Mouse (Mus musculus) forebrain, embryonic 13.5 days (tissue): ENCODE data around the gene Rilpl1. TPM values are rescaled to one million over a fixed set of nuclear protein-coding genes. Genes with fewer than 3 reads are reported as not detected.

ENCODE experiments used
- ATAC-seq: fragments of 200-750 bp; cut with Nextera tagmentation; 2 replicates; pipeline ENCODE4 v1.8.0; 2017
- H3K27ac ChIP-seq: fragments of 300-500 bp; sonication (generic); 2 replicates; pipeline ENCODE4 v1.5.1; 2015; ENCODE audit warnings: inconsistent platforms, mild to moderate bottlenecking, moderate library complexity
- H3K27me3 ChIP-seq: fragments of 300-500 bp; sonication (generic); 2 replicates; pipeline ENCODE4 v1.6.1; 2015; ENCODE audit warnings: mild to moderate bottlenecking, inconsistent platforms
- H3K36me3 ChIP-seq: fragments of 300-500 bp; sonication (generic); 2 replicates; pipeline ENCODE4 v1.6.1; 2015; ENCODE audit warnings: mild to moderate bottlenecking, inconsistent platforms; ENCODE audit not compliant: poor library complexity, severe bottlenecking
- H3K4me1 ChIP-seq: fragments of 300-500 bp; sonication (generic); 2 replicates; pipeline ENCODE4 v1.6.1; 2015; ENCODE audit warnings: inconsistent platforms
- H3K4me2 ChIP-seq: fragments of 300-500 bp; sonication (generic); 2 replicates; pipeline ENCODE4 v1.6.1; 2015; ENCODE audit warnings: inconsistent platforms, mild to moderate bottlenecking, moderate library complexity
- H3K4me3 ChIP-seq: fragments of 300-500 bp; sonication (generic); 2 replicates; pipeline ENCODE4 v1.5.1; 2015; ENCODE audit warnings: mild to moderate bottlenecking, inconsistent platforms
- H3K9ac ChIP-seq: fragments of 300-500 bp; sonication (generic); 2 replicates; pipeline ENCODE4 v1.6.1; 2015; ENCODE audit warnings: mild to moderate bottlenecking, inconsistent platforms
- H3K9me3 ChIP-seq: fragments of 300-500 bp; sonication (generic); replicated peaks from 2 replicates; pipeline ENCODE4 v1.6.1; 2016; ENCODE audit warnings: inconsistent platforms
- WGBS: fragments of 180-500 bp; shearing (Covaris S2); methylation state at CpG from one replicate; pipeline ENCODE4 v1.1.7; 2015; 5-methylcytosine and 5-hydroxymethylcytosine counted together
- polyA plus RNA-seq: library from polyadenylated mRNA; unstranded; fragments of >200 nt; fragmentation: Nextera tagmentation; extraction: Ambion mirVana; gene quantifications from 2 replicates; pipeline ENCODE4 v1.2.1, GENCODE M21; 2015

The Rilpl1 gene
- polyA plus RNA-seq, 1 experiment from 2014 or later = 10.4 TPM

DNA sequence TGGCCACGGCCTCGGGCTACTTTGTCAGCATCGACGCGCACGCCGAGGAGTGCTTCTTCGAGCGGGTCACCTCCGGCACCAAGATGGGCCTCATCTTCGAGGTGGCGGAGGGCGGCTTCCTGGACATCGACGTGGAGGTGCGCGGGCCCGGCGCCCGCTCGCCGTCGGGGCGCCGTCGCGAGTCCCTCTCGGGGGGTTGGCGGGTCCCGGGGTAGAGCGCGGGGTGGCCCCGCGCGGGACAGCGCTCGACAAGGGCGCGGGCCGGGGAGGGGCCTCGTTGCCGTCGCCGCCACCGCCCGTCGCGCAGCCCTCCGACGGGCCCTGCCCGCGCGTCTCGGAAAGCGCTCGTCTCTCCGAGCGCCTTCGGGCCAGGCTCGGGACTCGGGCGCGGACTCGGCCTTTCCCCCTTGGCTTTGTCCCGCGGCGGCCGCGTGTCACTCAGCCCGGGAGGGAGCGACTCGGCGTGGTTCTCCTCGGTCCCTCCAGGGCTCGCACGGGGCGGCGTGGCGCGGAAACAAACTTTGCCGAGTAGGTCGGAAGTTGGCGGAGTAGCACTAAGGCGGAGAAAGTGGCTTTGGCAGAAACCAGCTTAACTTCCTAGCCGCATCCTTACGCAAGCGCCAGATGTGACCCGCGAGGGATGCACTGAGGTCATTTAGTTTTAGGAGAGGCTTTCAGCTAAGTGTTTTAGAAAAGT lies 9.9 kb upstream of the Rilpl1 start:
- WGBS = under 1% methylated on average over 68 of the region's 89 CpGs
- H3K9me3 ChIP-seq = no peaks in the 10 kb centered on the region

DNA sequence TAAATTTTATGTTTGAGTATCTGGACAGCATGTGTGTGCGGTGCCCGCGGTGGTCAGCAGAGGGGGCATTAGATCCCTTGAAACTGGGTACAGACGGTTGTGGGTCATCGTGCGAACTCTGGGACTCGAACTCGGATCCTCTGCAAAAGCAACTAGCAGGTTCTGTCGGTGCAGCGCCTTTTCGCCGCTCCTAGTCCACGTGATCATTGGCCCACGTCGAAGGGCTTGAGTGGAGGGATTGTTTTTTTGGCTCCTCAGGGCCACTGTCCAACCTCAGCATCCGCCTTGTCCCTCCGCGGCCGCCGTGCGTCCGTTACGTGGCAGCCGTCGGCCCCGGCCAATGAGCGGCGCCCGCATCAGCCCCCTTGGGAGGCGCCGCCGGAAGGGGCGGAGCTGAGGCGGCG lies 9.2 kb upstream of the Rilpl1 start, which contains the start of gene Tmed2:
Gene Tmed2, plus strand, starts transcription at position 313 of the 404 bp plus-strand sequence.
- peaks cover 25% of the 10 kb centered on the region for H3K36me3 ChIP-seq
- H3K9me3 ChIP-seq = no peaks in the 10 kb centered on the region
- peak within 1 kb of the TSS; percentile 87 for H3K9ac ChIP-seq
- H3K27ac ChIP-seq = peak within 1 kb of the TSS; percentile 80
- H3K4me1 ChIP-seq = peaks cover 20% of the 10 kb centered on the region
- H3K4me3 ChIP-seq = peak within 1 kb of the TSS; percentile 94
- peak within 1 kb of the TSS; percentile 86 for H3K4me2 ChIP-seq
- H3K27me3 ChIP-seq = no peaks in the 10 kb centered on the region
- WGBS = under 1% methylated on average over 35 of the region's 35 CpGs
- ATAC-seq = peak; percentile 97

More for the DNA sequence above, 9.9 kb upstream of the Rilpl1 start:
- Histone ChIP-seq H3K9ac (peak overlapping the region; percentile 87), H3K27me3 (no peaks in the 10 kb centered on the region), H3K4me2 (peak overlapping the region; percentile 86), H3K27ac (peak overlapping the region; percentile 80), H3K36me3 (peaks cover 31% of the 10 kb centered on the region), H3K4me3 (peak overlapping the region; percentile 94), H3K4me1 (peaks cover 20% of the 10 kb centered on the region)
- peak; percentile 75 for ATAC-seq

DNA sequence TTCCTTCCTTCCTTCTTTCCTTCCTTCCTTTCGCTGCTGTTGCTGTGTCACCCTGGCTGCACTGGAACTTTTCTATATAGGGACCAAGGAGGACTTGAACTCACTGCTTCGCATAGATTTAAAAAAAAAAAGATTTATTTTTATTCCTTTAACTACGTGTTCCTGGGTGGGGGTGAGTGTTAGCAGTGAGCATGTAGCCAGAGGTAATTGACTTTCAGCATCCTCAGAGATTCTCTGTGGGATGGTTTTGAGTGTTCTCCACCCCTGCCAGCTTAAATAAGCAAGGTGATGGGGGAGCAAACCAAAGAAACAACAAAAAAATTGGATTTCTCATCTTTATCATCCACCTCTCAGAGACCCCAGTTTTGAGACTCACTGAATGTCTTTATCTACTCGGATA lies 8.7 kb upstream of the Rilpl1 start:
- 69% methylated on average over 4 of the region's 4 CpGs for WGBS
- Histone ChIP-seq H3K27me3 (no peaks in the 10 kb centered on the region), H3K4me1 (peaks cover 20% of the 10 kb centered on the region), H3K9me3 (no peaks in the 10 kb centered on the region), H3K4me3 (peak overlapping the region; percentile 94; the same call in 1 of the 2 replicates), H3K27ac (no peak overlapping the region), H3K9ac (0 out of 2 replicates have a peak overlapping the region, but pooled peaks have one; percentile 87), H3K4me2 (peak overlapping the region; percentile 49), H3K36me3 (peaks cover 20% of the 10 kb centered on the region)
- no peak for ATAC-seq

DNA sequence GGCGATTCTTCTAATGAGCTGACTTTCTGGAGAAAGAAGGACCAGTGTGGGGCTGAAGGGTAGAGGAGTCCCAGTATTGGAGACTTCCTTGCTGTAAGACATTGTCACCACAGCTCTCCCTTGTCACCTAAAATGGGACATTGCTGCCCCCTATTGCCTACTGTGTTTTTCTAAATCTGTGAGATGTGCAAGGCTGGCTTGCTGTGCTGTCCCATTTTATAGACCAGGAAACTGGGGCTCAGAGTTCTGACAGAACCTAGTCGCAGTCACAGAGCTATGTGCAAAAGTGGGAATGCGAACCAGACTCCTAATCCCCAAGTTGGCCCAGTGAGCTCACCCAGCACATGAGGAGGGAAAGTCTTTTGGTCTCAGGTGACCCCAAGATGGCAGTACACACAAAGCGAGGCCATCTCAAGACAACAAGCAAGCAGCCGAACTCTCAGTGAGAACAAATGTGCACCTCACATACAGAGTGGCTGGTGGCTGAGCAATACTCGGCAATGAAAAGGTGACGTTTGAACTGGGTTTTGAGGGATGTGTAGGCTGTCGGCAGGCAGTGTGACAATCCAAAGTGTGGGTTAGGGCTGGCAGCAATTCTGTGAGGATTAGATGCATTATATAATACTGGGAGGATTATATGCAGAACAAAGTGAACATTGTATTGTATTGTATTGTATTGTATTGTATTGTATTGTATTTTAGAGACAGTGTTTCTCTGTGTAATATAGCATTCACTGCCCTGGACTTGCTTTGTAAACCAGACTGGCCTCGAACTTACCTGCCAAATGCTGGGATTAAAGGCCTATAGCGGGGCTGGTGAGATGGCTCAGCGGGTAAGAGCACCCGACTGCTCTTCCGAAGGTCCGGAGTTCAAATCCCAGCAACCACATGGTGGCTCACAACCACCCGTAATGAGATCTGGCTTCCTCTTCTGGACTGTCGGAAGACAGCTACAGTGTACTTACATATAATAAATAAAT lies 7.9 kb upstream of the Rilpl1 start:
- Histone ChIP-seq H3K4me2 (no peak overlapping the region), H3K27me3 (no peaks in the 10 kb centered on the region), H3K9me3 (no peaks in the 10 kb centered on the region), H3K4me3 (no peak overlapping the region), H3K9ac (no peak overlapping the region), H3K27ac (no peak overlapping the region), H3K36me3 (peaks cover 12% of the 10 kb centered on the region), H3K4me1 (peaks cover 20% of the 10 kb centered on the region)
- no peak for ATAC-seq
- 77% methylated on average over 15 of the region's 16 CpGs for WGBS

DNA sequence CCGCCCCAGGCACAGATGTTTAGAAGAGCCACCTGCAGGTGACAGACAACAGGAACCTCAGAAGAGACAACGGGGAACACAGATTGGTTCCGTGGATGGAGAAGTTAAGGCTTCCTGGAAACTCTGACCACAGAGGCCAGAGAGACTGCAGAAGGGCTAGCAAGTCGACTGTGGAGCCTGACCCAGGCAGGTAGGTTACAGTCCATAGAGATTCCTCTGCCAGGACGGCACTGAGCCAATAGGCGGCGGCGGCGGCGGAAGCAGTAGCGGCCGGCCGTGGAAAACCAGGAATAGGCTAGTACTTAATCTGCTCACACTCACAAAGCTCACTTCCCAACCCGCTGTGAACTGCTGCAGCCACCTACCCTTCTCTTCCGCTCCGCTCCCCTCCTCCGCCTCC lies 5.6 kb upstream of the Rilpl1 start:
- peak overlapping the region; percentile 14; the same call in 1 of the 2 replicates for H3K27ac ChIP-seq
- no peaks in the 10 kb centered on the region for H3K36me3 ChIP-seq
- ATAC-seq = no peak
- peak overlapping the region; percentile 10; the same call in 1 of the 2 replicates for H3K4me3 ChIP-seq
- no peaks in the 10 kb centered on the region for H3K27me3 ChIP-seq
- WGBS = 7% methylated on average over 17 of the region's 17 CpGs
- peaks cover 13% of the 10 kb centered on the region for H3K4me1 ChIP-seq
- H3K9ac ChIP-seq = no peak overlapping the region; the same call in 1 of the 2 replicates
- peak overlapping the region; percentile 44 for H3K4me2 ChIP-seq
- no peaks in the 10 kb centered on the region for H3K9me3 ChIP-seq

DNA sequence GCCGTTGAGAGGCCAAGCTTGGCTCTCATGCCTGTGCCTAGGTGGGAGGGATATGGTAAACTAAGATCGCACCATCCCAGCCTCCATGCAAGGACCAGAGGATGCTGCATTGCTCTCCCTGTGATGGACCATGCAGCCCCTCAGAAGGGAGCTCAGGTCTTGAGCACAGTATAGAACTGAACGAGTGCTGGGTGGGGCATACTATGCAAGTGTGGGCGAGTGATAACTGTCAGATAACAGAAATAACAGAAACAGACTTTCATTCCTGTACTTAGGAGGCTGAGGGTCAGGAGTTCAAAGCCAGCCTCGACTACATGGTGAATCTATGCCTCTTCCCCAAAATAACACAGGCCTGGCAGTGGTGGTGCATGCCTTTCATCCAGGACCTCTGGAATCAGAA lies 3.8 kb upstream of the Rilpl1 start:
- ATAC-seq = no peak
- 69% methylated on average over 5 of the region's 5 CpGs for WGBS
- H3K4me2 ChIP-seq = no peak overlapping the region
- H3K27me3 ChIP-seq = no peaks in the 10 kb centered on the region
- peaks cover 20% of the 10 kb centered on the region for H3K4me1 ChIP-seq
- no peak overlapping the region for H3K4me3 ChIP-seq
- no peaks in the 10 kb centered on the region for H3K36me3 ChIP-seq
- H3K27ac ChIP-seq = no peak overlapping the region
- no peak overlapping the region for H3K9ac ChIP-seq
- no peaks in the 10 kb centered on the region for H3K9me3 ChIP-seq

DNA sequence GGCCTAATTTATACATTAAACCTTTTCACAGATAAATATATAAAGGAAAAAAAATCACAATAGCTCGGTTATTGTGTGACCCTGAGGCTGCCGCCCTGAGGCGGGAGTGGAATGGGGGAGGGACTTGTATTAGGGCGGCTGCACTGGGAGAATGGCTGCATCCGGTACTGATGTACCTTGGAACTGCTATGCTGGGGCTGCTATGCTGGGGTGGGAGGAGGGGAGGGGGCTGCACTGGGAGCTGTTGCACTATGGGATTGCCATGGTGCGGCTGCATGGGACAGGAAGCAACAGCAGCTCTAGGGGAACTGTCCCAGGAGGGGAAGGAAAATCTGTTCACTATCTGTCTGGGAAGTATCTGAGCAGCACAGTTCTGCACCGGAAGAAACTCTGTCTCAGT lies 1.3 kb upstream of the Rilpl1 start:
- no peak overlapping the region for H3K4me2 ChIP-seq
- no peak for ATAC-seq

DNA sequence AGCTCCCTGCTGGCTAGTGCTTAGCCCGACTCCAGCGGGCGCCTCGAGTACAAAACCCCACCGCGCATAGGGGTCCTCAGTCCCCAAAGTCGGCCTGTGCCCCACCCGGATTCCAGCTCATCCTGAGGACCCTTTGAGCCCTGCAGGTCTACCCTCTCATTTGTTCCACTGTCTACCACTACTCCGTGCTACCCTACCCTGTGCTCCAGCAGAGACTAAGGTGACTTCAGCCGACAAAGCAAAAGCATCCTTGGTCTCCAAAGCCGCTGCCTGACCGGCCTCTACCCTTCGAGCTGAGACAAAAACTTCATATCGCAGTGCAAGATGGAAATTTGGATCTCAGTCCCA lies 366 bp upstream of the Rilpl1 start:
- no peaks in the 10 kb centered on the region for H3K36me3 ChIP-seq
- WGBS = 13% methylated on average over 14 of the region's 14 CpGs
- H3K27me3 ChIP-seq = no peaks in the 10 kb centered on the region
- no peaks in the 10 kb centered on the region for H3K9me3 ChIP-seq
- peak overlapping the region; percentile 79 for H3K4me2 ChIP-seq
- ATAC-seq = no peak; the same call in 1 of the 2 replicates
- H3K9ac ChIP-seq = peak overlapping the region; percentile 73
- H3K4me3 ChIP-seq = peak overlapping the region; percentile 73
- H3K27ac ChIP-seq = peak overlapping the region; percentile 72
- H3K4me1 ChIP-seq = peaks cover 37% of the 10 kb centered on the region

More for the DNA sequence above, 1.3 kb upstream of the Rilpl1 start:
- Histone ChIP-seq H3K4me3 (no peak overlapping the region), H3K9me3 (no peaks in the 10 kb centered on the region), H3K4me1 (peaks cover 40% of the 10 kb centered on the region), H3K9ac (no peak overlapping the region), H3K27ac (no peak overlapping the region), H3K36me3 (no peaks in the 10 kb centered on the region), H3K27me3 (no peaks in the 10 kb centered on the region)
- 34% methylated on average over 7 of the region's 7 CpGs for WGBS

DNA sequence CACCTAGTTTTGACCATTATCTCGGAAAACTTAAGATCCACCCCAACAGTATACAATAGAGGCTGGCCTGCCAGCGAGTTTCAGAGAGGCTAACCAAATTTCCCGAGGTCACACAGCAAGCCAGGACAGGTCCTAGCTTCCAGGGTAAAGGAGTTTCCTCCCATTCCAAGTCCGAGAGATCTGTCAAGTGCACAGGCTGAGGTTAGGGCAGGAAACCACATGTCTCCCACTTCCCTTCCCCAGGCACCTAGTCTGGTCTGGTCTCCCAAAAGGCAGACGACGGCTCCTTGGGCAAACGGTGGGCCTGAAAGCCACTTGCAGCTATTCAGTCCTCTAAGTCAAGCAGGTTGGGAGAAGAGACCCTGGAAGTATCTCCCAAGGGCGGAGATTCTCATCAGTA lies 1.5 kb downstream of the Rilpl1 start:
- peak overlapping the region; percentile 73; the same call in 1 of the 2 replicates for H3K9ac ChIP-seq
- no peaks in the 10 kb centered on the region for H3K27me3 ChIP-seq
- no peak for ATAC-seq
- 0 out of 2 replicates have a peak, but pooled peaks cover 3% of the 10 kb centered on the region for H3K36me3 ChIP-seq
- WGBS = 71% methylated on average over 8 of the region's 8 CpGs
- H3K4me2 ChIP-seq = peak overlapping the region; percentile 79
- H3K4me1 ChIP-seq = peaks cover 37% of the 10 kb centered on the region
- no peak overlapping the region for H3K27ac ChIP-seq
- peak overlapping the region; percentile 73; the same call in 1 of the 2 replicates for H3K4me3 ChIP-seq
- H3K9me3 ChIP-seq = no peaks in the 10 kb centered on the region

DNA sequence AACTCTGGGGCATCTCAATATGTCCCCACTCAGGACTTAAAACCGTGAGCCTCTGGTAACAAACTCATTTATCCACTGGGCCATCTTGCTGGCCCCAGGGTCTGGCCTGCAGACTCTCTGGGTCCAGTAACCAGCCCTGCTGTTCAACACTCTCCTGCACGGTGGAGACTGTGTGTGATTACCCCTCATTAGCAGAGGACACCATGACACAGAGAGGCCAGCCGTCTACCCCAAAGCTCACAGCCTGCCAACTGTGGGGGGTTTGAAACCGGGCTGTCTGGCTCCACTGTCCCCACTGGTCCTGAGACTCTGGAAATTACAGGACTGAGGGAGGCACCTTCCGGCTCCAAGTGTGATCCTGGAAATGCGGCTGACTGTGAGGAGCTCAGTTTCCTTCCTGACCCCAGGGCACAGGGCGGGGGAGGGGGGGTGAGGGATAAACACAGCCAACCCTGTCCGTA lies 2.0 kb downstream of the Rilpl1 start:
- Histone ChIP-seq H3K4me2 (peak overlapping the region; percentile 79), H3K27me3 (no peaks in the 10 kb centered on the region), H3K4me1 (peaks cover 37% of the 10 kb centered on the region), H3K9ac (peak overlapping the region; percentile 73), H3K4me3 (peak overlapping the region; percentile 73; the same call in 1 of the 2 replicates), H3K27ac (peak overlapping the region; percentile 48; the same call in 1 of the 2 replicates), H3K9me3 (no peaks in the 10 kb centered on the region), H3K36me3 (0 out of 2 replicates have a peak, but pooled peaks cover 3% of the 10 kb centered on the region)
- WGBS = 43% methylated on average over 8 of the region's 8 CpGs
- no peak for ATAC-seq

DNA sequence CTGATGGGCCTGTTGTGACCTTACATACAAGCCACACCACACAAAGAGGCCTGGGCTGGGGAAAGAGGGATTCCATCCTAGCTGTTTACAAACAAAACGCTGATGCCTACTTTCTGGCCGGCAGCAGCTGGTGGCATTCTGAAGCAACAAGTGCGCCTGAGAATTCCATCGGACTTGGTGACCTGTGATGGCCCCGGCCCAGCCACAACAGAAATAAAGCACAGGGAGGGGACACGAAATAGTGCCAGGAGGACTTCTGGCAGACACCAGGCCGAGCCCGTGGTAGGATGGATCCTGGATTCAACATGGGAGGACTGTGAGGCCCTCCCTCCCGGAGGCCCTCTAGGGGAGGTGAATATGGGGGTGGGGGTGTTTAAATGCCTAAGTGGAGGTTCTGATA lies 2.4 kb downstream of the Rilpl1 start:
- H3K4me2 ChIP-seq = peak overlapping the region; percentile 79
- 43% methylated on average over 9 of the region's 9 CpGs for WGBS
- peak overlapping the region; percentile 73 for H3K9ac ChIP-seq
- no peak for ATAC-seq
- peak overlapping the region; percentile 48 for H3K27ac ChIP-seq
- H3K9me3 ChIP-seq = no peaks in the 10 kb centered on the region
- peak overlapping the region; percentile 73; the same call in 1 of the 2 replicates for H3K4me3 ChIP-seq
- H3K27me3 ChIP-seq = no peaks in the 10 kb centered on the region
- H3K4me1 ChIP-seq = peaks cover 37% of the 10 kb centered on the region
- H3K36me3 ChIP-seq = 0 out of 2 replicates have a peak, but pooled peaks cover 3% of the 10 kb centered on the region
